Mouse (Mus musculus) spleen, adult 2 months (tissue): Measurements from ENCODE around the gene Sftpa1. TPM values are rescaled to one million over a fixed set of nuclear protein-coding genes. Genes with fewer than 3 reads are reported as not detected.

Experiments
- DNase-seq, 2 experiments: peaks; one replicate each; pipeline versions ENCODE4 v3.0.0 to v3.0.0-alpha.2; 2012 to 2021; ENCODE audit warnings: low spot score in 2 of 2, low read depth in 1 of 2
- H3K27ac ChIP-seq: fragments of 200-500 bp; 2 replicates; pipeline ENCODE4 v1.5.1; 2012; ENCODE audit warnings: low read length, inconsistent platforms; ENCODE audit not compliant: insufficient read depth
- H3K27me3 ChIP-seq: fragments of 200-500 bp; 2 replicates; pipeline ENCODE4 v1.6.1; 2012; ENCODE audit warnings: mild to moderate bottlenecking, moderate library complexity, low read length, inconsistent platforms; ENCODE audit not compliant: control insufficient read depth, insufficient read depth
- H3K36me3 ChIP-seq: fragments of 200-500 bp; 2 replicates; pipeline ENCODE4 v1.6.1; 2012; ENCODE audit warnings: mild to moderate bottlenecking, low read length, inconsistent platforms; ENCODE audit not compliant: control insufficient read depth, insufficient read depth
- H3K4me1 ChIP-seq: fragments of 200-500 bp; 2 replicates; pipeline ENCODE4 v1.6.1; 2011; ENCODE audit warnings: inconsistent platforms; ENCODE audit not compliant: control insufficient read depth, insufficient read depth, insufficient read length
- H3K4me3 ChIP-seq: fragments of 200-500 bp; 2 replicates; pipeline ENCODE4 v1.5.1; 2011; ENCODE audit warnings: mild to moderate bottlenecking, inconsistent platforms; ENCODE audit not compliant: insufficient read depth, insufficient read length; ENCODE audit errors: extremely low read depth
- CTCF ChIP-seq: fragments of 200-500 bp; IDR thresholded peaks from 2 replicates; pipeline ENCODE4 v1.5.1; 2011; ENCODE audit warnings: mild to moderate bottlenecking, inconsistent platforms; ENCODE audit not compliant: insufficient read depth, insufficient read length, insufficient replicate concordance; ENCODE audit errors: extremely low read depth
- POLR2A ChIP-seq: fragments of 200-500 bp; IDR thresholded peaks from 2 replicates; pipeline ENCODE4 v1.6.1; 2011; ENCODE audit warnings: low read depth, low read length, inconsistent platforms
- WGBS: fragments of 180-500 bp; shearing (Covaris S2); methylation state at CpG from one replicate; pipeline ENCODE4 v1.1.7; 2018; 5-methylcytosine and 5-hydroxymethylcytosine counted together
- polyA plus RNA-seq: library from polyadenylated mRNA; depleted of rRNA; stranded (reverse); fragments of >200 nt; gene quantifications from 2 replicates; pipeline ENCODE4 v1.2.3, GENCODE M21; 2012; rRNA removed

Sftpa1 gene
- polyA plus RNA-seq: not detected in 2 replicates

DNA sequence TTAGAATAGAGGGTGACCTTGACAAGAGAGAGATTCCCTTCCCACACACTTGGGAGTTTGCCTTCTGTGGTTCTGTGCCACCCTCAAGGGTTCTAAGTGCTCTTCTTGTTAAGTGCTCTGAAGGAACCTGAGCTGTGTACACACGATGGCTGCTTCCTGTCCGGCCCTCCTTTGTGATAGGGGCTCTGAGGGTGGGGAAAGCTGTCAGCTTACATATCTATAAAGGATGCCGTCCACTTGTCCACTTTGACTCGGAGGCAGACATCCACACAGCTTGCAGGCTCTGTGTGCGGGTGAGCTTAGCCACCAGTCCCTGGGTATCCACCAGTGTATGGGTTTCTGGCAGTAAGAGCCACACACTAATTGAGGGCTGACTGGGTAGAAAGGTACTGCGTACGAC lies at the start of gene Sftpa1:
TSS of gene Sftpa1 (plus strand) at position 243 of the 400 bp plus-strand sequence.
- no peak for DNase-seq
- Histone ChIP-seq H3K27me3 (no peaks in the 10 kb centered on the region), H3K4me3 (no peak within 1 kb of the TSS), H3K4me1 (no peaks in the 10 kb centered on the region), H3K36me3 (no peaks in the 10 kb centered on the region), H3K27ac (no peak within 1 kb of the TSS)
- 78% methylated on average over 7 of the region's 7 CpGs for WGBS
- TF ChIP-seq POLR2A: no peak
- TF ChIP-seq CTCF: no peak

DNA sequence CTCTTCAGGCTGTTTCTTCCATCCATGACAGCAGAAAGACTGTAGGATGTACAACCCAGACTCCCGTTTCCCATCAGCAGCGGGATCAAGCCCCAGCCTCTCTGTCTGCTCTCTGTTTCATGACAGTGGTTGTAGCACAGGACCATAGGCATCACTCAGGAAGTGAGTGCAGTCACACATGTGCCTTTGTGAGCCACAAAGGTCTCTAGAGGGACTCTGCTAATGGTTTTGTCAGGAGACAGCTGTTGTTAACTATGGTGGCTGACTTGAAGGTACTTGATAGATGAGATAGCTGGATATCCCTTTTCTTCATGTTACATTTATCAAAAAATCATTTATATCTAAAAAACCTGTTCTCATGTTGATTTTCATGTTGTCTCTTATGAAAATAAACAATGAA lies 49.2 kb upstream of the Sftpa1 start:
- Histone ChIP-seq H3K27ac (no peak overlapping the region), H3K4me3 (no peak overlapping the region), H3K4me1 (no peaks in the 10 kb centered on the region), H3K27me3 (no peaks in the 10 kb centered on the region), H3K36me3 (no peaks in the 10 kb centered on the region)
- TF ChIP-seq CTCF: no peak
- TF ChIP-seq POLR2A: no peak
- no peak for DNase-seq
- 44% methylated on average over 2 of the region's 2 CpGs for WGBS

- no peak overlapping the region for H3K27ac ChIP-seq
- WGBS: 84% methylated on average over 1 of the region's 1 CpGs
- no peak overlapping the region for H3K4me3 ChIP-seq
- peak in 1 of 2 experiments; percentile 8 for DNase-seq
- H3K4me1 ChIP-seq: no peaks in the 10 kb centered on the region
- TF ChIP-seq POLR2A (no peak), CTCF (no peak)
- no peaks in the 10 kb centered on the region for H3K27me3 ChIP-seq
- no peaks in the 10 kb centered on the region for H3K36me3 ChIP-seq
Observed at GRCm38 (mm10) chr14:41087509-41087908, 44.1 kb upstream of the Sftpa1 start.

GRCm38 (mm10) chr14:41090777-41091176 lies 40.8 kb upstream of the Sftpa1 start:
- Histone ChIP-seq H3K27me3 (no peaks in the 10 kb centered on the region), H3K4me1 (no peaks in the 10 kb centered on the region), H3K36me3 (no peaks in the 10 kb centered on the region), H3K4me3 (no peak overlapping the region), H3K27ac (no peak overlapping the region)
- WGBS: 56% methylated on average over 8 of the region's 8 CpGs
- no peak for TF ChIP-seq CTCF
- no peak for TF ChIP-seq POLR2A
- peak in 1 of 2 experiments; percentile 4 for DNase-seq

DNA sequence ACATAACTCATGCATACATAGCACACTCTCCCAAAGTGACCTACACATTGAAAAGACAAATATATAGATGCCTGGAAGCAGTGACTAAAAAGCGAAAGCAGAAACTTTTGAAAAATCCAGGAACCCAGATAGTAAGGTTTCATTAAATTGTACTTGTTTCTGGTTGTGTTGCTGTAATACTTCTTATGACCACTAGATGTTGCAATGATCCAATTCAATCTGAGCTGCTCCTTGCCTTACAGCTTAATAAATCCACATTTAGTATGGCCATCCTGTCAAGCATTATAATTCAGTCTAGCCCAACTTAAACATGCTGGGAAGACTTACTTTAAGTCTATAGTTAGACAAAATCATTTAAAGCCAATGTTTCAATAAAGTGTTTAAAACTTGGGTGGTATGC lies 37.5 kb upstream of the Sftpa1 start:
- Histone ChIP-seq H3K27ac (no peak overlapping the region), H3K27me3 (no peaks in the 10 kb centered on the region), H3K4me3 (no peak overlapping the region), H3K36me3 (no peaks in the 10 kb centered on the region), H3K4me1 (no peaks in the 10 kb centered on the region)
- DNase-seq: no peak
- TF ChIP-seq POLR2A (no peak), CTCF (no peak)
- 46% methylated on average over 1 of the region's 1 CpGs for WGBS

DNA sequence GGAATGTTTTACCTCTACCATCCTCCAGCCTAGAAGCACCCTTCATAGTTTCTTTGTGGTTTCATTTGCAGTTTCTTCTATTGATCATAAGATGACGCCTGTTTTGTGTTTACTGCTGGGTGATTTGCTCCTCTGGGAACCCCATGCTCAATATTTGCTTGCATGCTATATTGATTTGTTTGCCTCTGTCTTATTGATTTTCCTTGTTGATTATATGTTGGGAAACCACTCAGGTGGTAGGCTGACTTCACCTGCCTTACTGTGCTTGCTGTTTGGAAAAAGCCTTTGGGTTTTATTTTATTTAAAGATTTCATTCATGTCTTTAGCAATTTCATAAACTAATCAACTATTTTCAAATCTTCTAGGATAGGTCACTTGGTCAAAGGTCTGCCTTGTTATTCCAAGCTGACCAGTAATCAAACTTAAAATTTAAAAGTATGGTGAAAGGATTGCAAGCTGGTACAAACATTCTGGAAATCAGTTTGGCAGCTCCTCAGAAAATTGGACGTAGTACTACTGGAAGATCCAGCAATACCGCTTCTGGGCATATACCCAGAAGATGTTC lies 35.2 kb upstream of the Sftpa1 start:
- WGBS: 87% methylated on average over 3 of the region's 3 CpGs

DNA sequence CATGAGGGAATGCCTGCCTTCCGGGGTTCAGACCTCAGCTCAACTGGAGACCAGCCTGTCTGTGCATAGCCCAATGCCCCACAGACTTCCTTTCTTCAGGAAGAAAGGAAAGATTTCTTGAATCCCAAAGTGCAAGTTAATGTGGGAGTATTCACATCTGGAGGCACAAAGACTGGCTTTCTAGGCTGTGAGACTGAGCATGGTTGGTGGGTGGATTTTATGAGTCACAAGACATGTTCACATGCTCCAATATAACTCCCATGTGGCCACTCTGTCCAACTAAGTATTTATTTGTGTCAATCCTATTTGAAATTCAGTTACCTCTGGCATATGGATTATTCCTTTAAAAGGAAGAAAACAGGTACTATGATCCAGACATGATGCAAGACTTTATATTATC lies 32.9 kb upstream of the Sftpa1 start:
- Histone ChIP-seq H3K4me3 (no peak overlapping the region), H3K27me3 (no peaks in the 10 kb centered on the region), H3K4me1 (no peaks in the 10 kb centered on the region), H3K27ac (no peak overlapping the region), H3K36me3 (no peaks in the 10 kb centered on the region)
- no peak for TF ChIP-seq CTCF
- 93% methylated on average over 1 of the region's 1 CpGs for WGBS
- DNase-seq: no peak

More for the DNA sequence above, 35.2 kb upstream of the Sftpa1 start:
- Histone ChIP-seq H3K4me3 (no peak overlapping the region), H3K36me3 (no peaks in the 10 kb centered on the region), H3K27ac (no peak overlapping the region), H3K27me3 (no peaks in the 10 kb centered on the region), H3K4me1 (no peaks in the 10 kb centered on the region)
- no peak for DNase-seq
- TF ChIP-seq CTCF (no peak), POLR2A (no peak)
